Mouse (Mus musculus) cortical plate, adult 2 months (tissue): ENCODE data around the gene Gm28038.

Source experiments
- CTCF ChIP-seq: fragments of 200-500 bp; IDR thresholded peaks from 2 replicates; pipeline ENCODE4 v1.5.1; 2011; ENCODE audit warnings: mild to moderate bottlenecking, control low read depth, low read length; ENCODE audit not compliant: insufficient read depth; ENCODE audit errors: extremely low read depth
- POLR2A ChIP-seq: fragments of 200-500 bp; IDR thresholded peaks from 2 replicates; pipeline ENCODE4 v1.6.1; 2011; ENCODE audit warnings: mild to moderate bottlenecking, low read length, control low read depth; ENCODE audit not compliant: insufficient read depth; ENCODE audit errors: extremely low read depth

DNA sequence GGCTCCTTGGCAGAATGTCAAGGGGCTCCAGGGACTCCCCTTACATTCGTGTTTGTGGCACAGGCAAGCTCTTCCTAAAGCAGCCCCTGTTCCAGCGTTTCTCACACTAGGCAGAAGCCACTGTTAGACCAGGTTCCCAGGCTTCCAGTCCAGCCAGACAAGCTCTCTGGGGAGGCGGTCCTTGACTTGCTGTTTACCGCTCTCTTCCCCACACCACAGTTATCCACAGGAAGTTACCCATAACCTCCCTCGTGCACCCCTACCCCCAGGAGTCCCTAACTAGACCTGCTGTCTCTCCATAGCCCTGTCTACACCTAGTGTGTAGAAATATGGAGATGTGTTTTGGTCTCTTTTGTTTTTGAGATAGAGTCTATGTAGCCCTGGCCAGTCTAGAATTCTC is 27.0 kb upstream of the Gm28038 start:
- TF ChIP-seq CTCF = no peak
- TF ChIP-seq POLR2A = no peak
